Mouse (Mus musculus): ENCODE data around the gene Macf1. TPM values are rescaled to one million over a fixed set of nuclear protein-coding genes. Genes with fewer than 3 reads are reported as not detected.
"Not testable (repeated sequence)": the region's sequence is repeated elsewhere in the genome, so short reads cannot be mapped to it uniquely, and the experiment has no call there.

Gene Macf1
- polyA plus RNA-seq, 1 experiment = 250 TPM

DNA sequence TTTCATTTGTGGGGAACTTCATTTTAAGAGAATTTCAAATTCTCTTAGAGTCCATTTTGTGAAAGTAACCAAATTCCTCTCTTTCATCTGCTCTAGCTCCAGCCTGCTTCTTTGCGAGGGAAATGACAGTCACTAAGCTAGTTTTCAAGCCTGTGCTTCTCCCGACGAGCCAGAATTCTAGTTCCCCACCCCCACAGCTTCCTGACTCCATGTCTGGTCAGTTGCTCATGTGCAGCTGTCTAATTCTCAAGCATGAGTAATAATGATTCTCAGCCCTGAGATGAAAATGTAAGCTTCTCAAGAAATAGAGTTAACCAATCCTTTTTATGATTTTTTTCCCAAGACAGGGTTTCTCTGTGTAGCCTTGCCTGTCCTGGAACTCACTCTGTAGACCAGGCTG, 236.9 kb downstream of the Macf1 start:
- Histone ChIP-seq H3K4me3 (ENCODE audit: insufficient read depth, low read length) (no peak overlapping the region), H3K4me1 (ENCODE audit: control insufficient read depth, insufficient read depth, low read length) (peaks cover 3% of the 10 kb centered on the region), H3K27ac (ENCODE audit: insufficient read depth, low read length) (peak overlapping the region; percentile 75)
- no peak for TF ChIP-seq POLR2A (IDR thresholded peaks at IDR 0.05; ENCODE audit: low read depth, low read length)
- TF ChIP-seq CTCF (IDR thresholded peaks at IDR 0.05; ENCODE audit: borderline replicate concordance, insufficient read depth, low read length) = no peak

DNA sequence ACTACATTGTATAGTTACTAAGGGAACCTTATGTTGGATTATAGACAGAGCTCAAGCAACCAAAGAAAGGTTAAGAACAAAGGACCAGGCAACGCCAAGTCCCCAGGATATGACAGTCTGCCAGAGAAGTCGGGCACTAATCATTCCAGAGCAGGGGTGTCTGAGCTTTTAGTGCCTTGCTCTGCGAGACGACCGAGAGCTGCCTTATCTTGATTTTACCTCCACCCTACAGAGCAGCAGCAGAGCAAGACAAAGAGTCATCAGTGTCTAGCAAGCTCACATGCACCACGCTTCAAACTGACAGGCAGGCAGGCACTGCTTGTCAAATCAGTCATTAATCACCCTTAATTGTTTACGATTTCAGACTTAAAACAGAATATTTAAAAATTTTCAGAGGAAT, 237.4 kb downstream of the Macf1 start:
- peak overlapping the region; percentile 28; the same call in 1 of the 2 replicates for H3K27ac ChIP-seq (ENCODE audit: insufficient read depth, low read length)
- no peak for TF ChIP-seq POLR2A (IDR thresholded peaks at IDR 0.05; ENCODE audit: low read depth, low read length)
- TF ChIP-seq CTCF (IDR thresholded peaks at IDR 0.05; ENCODE audit: borderline replicate concordance, insufficient read depth, low read length) = no peak
- H3K4me3 ChIP-seq (ENCODE audit: insufficient read depth, low read length) = no peak overlapping the region
- H3K4me1 ChIP-seq (ENCODE audit: control insufficient read depth, insufficient read depth, low read length) = peaks cover 3% of the 10 kb centered on the region

DNA sequence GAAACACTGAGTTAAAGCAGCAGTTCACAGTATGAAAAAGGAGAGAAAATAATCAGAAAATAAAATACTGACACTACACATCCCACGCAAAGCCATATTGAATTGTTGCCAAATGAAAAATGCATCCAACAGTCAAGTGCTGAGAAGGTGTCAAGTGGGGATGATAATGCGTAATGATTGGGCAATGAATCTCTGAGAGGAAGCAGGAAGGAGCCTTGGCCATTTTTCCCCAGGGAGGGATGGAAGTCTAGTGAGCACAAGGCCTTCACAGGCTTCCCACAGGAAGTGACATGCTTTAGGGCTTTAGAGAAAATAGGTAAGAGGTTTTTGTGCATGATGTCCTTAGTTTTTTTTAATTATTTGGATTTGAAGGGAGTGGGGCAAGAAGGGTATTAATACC, 237.9 kb downstream of the Macf1 start:
- not testable (repeated sequence) for H3K27ac ChIP-seq (ENCODE audit: insufficient read depth, low read length); H3K4me1 ChIP-seq (ENCODE audit: control insufficient read depth, insufficient read depth, low read length); H3K4me3 ChIP-seq (ENCODE audit: insufficient read depth, low read length)

DNA sequence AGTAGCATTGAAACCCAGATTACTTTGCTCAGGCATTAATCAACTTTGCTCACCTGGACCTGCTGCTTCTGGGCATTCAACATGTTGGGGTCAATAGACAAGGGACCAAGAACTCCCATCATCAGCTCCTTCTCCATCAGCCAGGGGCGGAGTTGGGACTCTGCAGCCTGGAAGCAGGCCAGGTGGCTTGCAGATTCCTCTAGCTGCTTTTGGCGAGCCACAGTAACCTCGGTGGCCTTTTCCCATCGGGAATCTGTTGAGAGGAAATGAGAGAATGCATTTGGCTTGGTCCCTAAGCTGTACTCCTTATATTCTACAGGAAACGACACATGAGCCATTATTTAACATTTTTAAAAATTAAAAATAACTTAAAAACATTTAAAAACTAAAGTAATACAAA, 245.7 kb downstream of the Macf1 start:
- no peak overlapping the region for H3K27ac ChIP-seq (ENCODE audit: insufficient read depth, low read length)
- H3K4me3 ChIP-seq (ENCODE audit: insufficient read depth, low read length) = no peak overlapping the region
- no peaks in the 10 kb centered on the region for H3K4me1 ChIP-seq (ENCODE audit: control insufficient read depth, insufficient read depth, low read length)
- no peak for TF ChIP-seq POLR2A (IDR thresholded peaks at IDR 0.05; ENCODE audit: low read depth, low read length)

DNA sequence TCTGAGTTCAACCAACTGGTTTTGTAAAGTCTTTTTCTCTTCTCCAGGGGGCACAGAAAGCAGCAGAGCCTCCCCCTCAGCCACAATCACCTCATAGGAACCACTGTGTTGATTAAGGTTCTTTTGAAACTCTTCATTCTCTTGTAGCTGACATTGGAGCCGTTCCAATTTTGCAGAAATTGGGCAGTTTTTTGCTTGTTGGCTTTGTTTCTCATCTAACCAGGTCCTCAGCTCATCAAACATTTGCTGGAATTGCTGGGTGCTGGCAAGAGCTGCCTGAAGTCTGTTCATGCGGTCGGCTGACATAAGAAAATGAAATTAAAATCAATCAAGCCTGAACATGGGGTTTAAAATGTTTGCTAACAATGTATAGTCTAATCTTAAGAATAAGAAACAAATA, 251.0 kb downstream of the Macf1 start:
- no peak overlapping the region for H3K27ac ChIP-seq (ENCODE audit: insufficient read depth, low read length)

DNA sequence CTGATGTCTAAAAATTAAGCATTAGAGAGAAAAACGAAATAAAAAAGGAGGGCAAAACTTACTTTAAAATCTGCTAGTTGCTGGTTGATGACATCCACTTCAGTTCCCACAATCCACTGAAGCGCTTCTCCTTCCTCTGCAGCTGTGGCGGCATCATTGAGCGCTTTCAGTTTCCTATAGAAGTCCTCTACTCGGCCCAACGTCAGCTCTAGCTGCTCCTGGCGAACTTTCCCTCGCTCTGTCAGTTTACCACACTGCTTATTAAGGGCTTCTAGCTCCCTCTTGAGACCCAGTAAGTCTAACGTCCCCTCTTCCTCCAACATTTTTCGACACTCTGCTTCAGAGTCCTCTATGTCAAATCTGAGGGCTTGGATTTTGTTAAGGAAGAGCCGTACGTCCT, 252.2 kb downstream of the Macf1 start:
- Histone ChIP-seq H3K27ac (ENCODE audit: insufficient read depth, low read length) (no peak overlapping the region), H3K4me3 (ENCODE audit: insufficient read depth, low read length) (no peak overlapping the region), H3K4me1 (ENCODE audit: control insufficient read depth, insufficient read depth, low read length) (peaks cover 9% of the 10 kb centered on the region)
- TF ChIP-seq POLR2A (IDR thresholded peaks at IDR 0.05; ENCODE audit: low read depth, low read length) = no peak
- TF ChIP-seq CTCF (IDR thresholded peaks at IDR 0.05; ENCODE audit: borderline replicate concordance, insufficient read depth, low read length) = no peak

More for the DNA sequence above, 251.0 kb downstream of the Macf1 start:
- TF ChIP-seq POLR2A (IDR thresholded peaks at IDR 0.05; ENCODE audit: low read depth, low read length) (no peak), CTCF (IDR thresholded peaks at IDR 0.05; ENCODE audit: borderline replicate concordance, insufficient read depth, low read length) (no peak)
- no peak overlapping the region for H3K4me3 ChIP-seq (ENCODE audit: insufficient read depth, low read length)
- H3K4me1 ChIP-seq (ENCODE audit: control insufficient read depth, insufficient read depth, low read length) = peaks cover 5% of the 10 kb centered on the region; the same call in 1 of the 2 replicates

DNA sequence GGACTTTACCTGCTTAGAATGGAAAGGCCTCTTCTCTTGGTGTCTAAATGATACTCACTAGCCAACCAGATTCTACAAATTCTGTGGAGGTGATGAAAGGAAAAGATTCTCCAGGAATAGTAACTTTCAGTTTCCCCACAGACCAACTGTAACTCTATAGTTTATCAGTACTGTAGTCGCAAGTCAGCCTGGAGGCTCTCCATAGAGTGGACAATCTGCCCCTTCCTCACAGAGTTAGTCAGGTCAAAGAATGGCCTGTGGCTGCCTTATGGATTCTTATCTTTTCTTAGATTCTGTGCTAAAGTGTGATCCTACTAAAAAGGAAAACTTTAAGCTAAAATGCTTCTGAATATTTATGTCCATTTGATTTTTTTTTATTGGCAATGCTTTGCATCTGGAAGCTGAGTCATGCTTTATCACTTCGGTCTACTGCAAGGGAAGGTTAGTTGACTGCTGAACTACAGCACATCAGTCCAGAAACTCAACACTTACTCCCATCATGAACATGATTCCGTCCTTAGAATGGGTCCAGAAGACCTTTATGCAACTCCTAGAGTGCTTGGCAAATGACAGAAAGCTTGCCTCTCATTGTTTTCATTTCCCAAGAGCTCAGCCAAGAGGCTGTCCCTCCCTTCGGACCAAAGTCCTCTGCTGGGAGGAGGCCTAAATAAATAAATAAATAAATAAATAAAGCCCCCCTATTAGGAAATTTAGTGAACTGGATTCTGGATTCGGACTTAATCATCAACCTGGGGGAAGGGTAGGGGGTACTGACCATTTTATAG, 256.1 kb downstream of the Macf1 start:
- no peak for TF ChIP-seq POLR2A (IDR thresholded peaks at IDR 0.05; ENCODE audit: low read depth, low read length)
- peak overlapping the region; percentile 81 for H3K27ac ChIP-seq (ENCODE audit: insufficient read depth, low read length)
- H3K4me3 ChIP-seq (ENCODE audit: insufficient read depth, low read length) = no peak overlapping the region
- peaks cover 19% of the 10 kb centered on the region for H3K4me1 ChIP-seq (ENCODE audit: control insufficient read depth, insufficient read depth, low read length)

DNA sequence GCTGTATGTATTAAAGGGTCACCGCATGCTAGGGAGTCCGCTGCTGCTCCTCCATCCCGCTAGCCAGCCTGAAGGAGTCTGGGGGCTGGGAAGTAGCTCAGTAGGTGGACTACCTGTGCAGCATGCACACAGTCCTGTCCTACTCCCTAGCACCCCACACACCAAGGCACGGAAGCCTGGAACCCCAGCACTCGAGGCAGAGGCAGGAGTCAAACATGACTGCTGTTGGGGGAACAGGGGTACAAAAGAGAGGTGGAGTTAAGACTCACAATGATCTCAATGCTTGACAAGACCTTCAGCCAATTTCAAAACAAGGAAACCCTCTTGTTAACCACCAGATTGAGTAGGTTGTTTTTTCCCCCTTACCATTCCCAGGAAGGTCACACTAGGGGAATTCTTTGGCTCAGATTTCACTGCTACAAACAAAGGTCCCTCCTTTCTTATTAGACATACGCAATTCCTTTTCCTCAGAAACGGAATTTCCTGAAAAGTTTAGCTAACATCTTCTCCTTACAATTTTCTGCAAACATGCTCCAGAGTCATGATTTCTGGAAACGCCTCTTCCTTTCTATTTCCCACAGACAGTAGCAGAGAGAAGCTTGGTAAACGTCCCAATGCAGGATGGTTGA, 256.8 kb downstream of the Macf1 start:
- peaks cover 19% of the 10 kb centered on the region for H3K4me1 ChIP-seq (ENCODE audit: control insufficient read depth, insufficient read depth, low read length)
- H3K27ac ChIP-seq (ENCODE audit: insufficient read depth, low read length) = peak overlapping the region; percentile 81
- no peak overlapping the region for H3K4me3 ChIP-seq (ENCODE audit: insufficient read depth, low read length)
- no peak for TF ChIP-seq CTCF (IDR thresholded peaks at IDR 0.05; ENCODE audit: borderline replicate concordance, insufficient read depth, low read length)
- TF ChIP-seq POLR2A (IDR thresholded peaks at IDR 0.05; ENCODE audit: low read depth, low read length) = no peak

DNA sequence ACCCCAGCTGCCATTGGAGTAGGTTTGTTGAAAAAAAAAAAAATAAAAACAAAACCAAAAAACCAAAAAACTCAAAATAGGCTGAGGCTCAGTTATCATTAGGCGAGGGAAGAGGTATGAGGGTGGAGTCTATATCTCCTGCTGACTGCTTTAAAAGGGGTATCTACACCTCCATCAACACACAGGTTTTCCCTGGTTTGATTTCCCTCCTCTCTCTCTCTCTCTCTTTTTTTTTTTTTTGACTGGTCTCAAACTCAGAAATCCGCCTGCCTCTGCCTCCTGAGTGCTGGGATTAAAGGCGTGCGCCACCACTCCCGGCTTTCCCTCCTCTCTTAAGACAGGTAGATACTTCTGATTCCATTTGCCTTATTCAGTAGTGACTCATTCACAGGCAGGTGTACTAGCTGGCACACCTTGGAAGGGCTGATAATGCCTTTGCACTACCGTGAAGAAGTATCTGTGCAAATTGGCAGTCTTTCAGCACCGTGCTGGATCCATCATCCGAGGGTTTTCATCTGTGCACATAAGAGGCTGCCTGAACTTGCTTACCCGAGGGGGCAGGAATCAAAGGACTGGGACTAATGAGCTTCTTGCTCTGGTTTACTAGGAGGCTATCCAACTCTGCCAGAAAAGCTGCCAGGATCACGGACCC, 257.6 kb downstream of the Macf1 start:
- TF ChIP-seq CTCF (IDR thresholded peaks at IDR 0.05; ENCODE audit: borderline replicate concordance, insufficient read depth, low read length) = no peak
- no peak for TF ChIP-seq POLR2A (IDR thresholded peaks at IDR 0.05; ENCODE audit: low read depth, low read length)
- H3K4me3 ChIP-seq (ENCODE audit: insufficient read depth, low read length) = no peak overlapping the region
- peak overlapping the region; percentile 98; the same call in 1 of the 2 replicates for H3K27ac ChIP-seq (ENCODE audit: insufficient read depth, low read length)
- H3K4me1 ChIP-seq (ENCODE audit: control insufficient read depth, insufficient read depth, low read length) = peaks cover 21% of the 10 kb centered on the region

DNA sequence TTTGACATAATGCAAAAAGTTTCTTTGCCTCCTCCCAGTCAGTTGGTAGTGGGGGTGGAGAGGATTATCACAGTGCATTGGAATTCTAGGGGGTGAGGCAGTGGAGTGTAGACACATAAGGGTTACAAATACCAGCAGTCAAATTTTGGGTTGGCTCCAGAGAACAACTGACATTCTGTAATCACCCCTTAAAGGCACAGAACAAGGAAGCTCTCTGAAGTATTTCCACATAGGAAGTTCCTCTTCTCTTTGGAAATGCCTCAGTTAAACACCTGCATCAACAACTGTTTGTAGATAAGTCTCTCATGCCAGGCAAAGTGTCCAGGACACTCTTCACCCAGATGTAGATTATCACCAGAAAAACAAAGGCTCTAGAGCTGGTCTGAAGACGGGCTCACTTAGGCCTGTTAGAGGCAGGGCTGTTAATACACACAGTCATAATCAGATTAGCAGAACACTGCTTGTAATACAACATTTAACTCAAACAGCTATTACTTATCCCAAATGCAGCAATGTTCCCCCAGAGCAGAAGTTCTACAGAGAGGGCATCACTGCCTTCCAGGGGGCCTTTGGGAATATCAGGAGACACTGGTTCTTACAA, 258.4 kb downstream of the Macf1 start:
- Histone ChIP-seq H3K4me3 (ENCODE audit: insufficient read depth, low read length) (no peak overlapping the region), H3K4me1 (ENCODE audit: control insufficient read depth, insufficient read depth, low read length) (peaks cover 21% of the 10 kb centered on the region), H3K27ac (ENCODE audit: insufficient read depth, low read length) (peak overlapping the region; percentile 98)
- TF ChIP-seq CTCF (IDR thresholded peaks at IDR 0.05; ENCODE audit: borderline replicate concordance, insufficient read depth, low read length) (no peak), POLR2A (IDR thresholded peaks at IDR 0.05; ENCODE audit: low read depth, low read length) (no peak)

Measured in embryonic fibroblast, embryonic 13.5 days (primary cell).